Mouse (Mus musculus): Measurements from ENCODE around the gene Samd15. TPM values are rescaled to one million over a fixed set of nuclear protein-coding genes. Genes with fewer than 3 reads are reported as not detected.
"Not testable (repeated sequence)": the region's sequence is repeated elsewhere in the genome, so short reads cannot be mapped to it uniquely, and the experiment has no call there.

Gene Samd15
- polyA plus RNA-seq (2016; fragmentation: Nextera tagmentation; extraction: Ambion mirVana), result 2.1 and 2.3 TPM in 2 replicates

DNA sequence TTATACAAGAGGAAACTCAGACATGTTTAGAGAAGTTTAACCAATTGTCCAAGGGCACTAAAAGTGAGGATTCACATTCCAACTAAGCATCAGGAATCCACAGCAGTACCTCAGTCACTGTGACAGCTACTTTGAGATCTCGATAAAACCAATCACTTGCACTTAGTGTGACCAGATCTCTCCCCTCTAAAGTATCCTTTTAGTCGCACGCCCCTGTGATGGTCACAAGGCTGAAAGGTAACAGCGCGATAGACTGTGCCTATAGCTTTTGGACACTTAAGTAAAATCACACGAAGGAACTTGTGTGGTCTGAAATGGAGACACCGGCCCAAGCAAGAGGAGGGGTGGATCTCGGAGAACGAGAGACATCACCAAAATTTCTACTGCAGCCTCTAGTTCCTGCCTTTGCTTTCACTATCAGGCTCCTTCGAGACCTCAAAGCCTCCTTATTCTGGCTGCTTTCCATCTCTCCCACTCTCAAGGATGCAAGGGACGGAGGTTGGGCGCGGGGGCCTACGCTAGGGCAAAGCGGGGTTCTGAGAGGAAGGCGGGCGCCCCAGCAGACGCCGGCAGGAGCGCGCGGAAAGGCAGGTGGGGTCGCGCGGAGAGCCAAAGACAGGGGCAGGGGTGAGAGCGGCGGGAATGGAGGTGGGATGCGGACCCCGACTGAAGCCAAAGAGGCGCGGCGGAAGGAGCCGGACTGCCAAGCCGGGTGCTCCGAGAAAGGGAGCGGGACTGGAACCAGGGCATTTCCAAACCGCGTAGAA lies at the start of gene Samd15:
TSS of gene Samd15 (plus strand) at position 518 of the 767 bp plus-strand sequence.
- no peaks in the 10 kb centered on the region for H3K27me3 ChIP-seq (ENCODE audit: insufficient read depth, poor library complexity, severe bottlenecking)
- no peak for DNase-seq (ENCODE audit: low spot score)
- peak within 1 kb of the TSS; percentile 91 for H3K27ac ChIP-seq
- WGBS, result under 1% methylated on average over 38 of the region's 38 CpGs
- H3K36me3 ChIP-seq, result no peaks in the 10 kb centered on the region
- H3K4me3 ChIP-seq, result peak within 1 kb of the TSS; percentile 95
- no peaks in the 10 kb centered on the region for H3K9me3 ChIP-seq
- H3K4me1 ChIP-seq, result peaks cover 5% of the 10 kb centered on the region; the same call in 1 of the 2 replicates

DNA sequence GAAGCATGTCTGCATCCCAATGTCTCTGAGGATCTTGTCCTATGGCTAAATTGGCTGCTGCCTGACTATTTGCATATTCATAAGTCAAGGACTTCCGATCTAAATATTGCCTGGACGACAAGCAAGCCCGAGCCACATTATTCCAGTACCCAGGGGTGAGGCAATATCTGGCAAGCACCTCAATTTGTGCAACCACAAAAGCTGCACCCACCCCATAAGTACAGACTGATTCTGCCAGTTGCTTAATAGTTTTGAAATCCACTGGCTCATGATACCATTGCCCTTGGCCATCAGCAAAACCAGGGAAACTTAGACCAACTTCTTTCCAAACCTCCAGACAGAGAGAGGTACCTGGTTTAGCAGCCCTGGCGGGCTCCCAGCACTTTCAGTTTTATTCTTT lies 45.1 kb upstream of the Samd15 start:
- not testable (repeated sequence) for DNase-seq (ENCODE audit: low spot score); H3K9me3 ChIP-seq; H3K4me3 ChIP-seq; H3K27ac ChIP-seq; H3K27me3 ChIP-seq (ENCODE audit: insufficient read depth, poor library complexity, severe bottlenecking)
- peaks cover 13% of the 10 kb centered on the region for H3K4me1 ChIP-seq
- WGBS, result 88% methylated on average over 4 of the region's 4 CpGs
- H3K36me3 ChIP-seq, result peaks cover 16% of the 10 kb centered on the region

DNA sequence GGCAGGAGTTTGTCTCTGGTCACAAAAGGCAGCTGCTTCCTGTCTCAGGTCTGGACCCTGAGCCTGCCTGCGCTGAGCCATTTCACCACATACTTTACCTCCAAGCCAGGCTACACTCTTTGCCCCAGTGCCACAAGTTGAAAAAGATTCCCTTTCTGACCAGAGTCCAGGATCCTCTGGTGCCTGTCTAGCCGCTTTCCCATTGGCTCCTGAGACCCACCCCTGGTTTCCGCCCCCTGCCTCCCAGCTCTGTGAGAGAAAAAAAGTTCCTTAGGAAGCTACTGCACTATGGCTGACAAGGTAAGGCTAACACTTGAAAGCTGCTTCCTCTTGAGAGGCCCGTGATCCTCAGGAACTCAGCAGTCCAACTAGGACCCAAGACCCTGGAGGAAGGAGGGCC lies 42.2 kb upstream of the Samd15 start:
- Histone ChIP-seq H3K4me3 (no peak overlapping the region), H3K4me1 (peaks cover 13% of the 10 kb centered on the region), H3K36me3 (peaks cover 23% of the 10 kb centered on the region), H3K9me3 (no peaks in the 10 kb centered on the region), H3K27me3 (ENCODE audit: insufficient read depth, poor library complexity, severe bottlenecking) (no peaks in the 10 kb centered on the region), H3K27ac (peak overlapping the region; percentile 47; the same call in 1 of the 2 replicates)
- 48% methylated on average over 4 of the region's 4 CpGs for WGBS
- no peak for DNase-seq (ENCODE audit: low spot score)

DNA sequence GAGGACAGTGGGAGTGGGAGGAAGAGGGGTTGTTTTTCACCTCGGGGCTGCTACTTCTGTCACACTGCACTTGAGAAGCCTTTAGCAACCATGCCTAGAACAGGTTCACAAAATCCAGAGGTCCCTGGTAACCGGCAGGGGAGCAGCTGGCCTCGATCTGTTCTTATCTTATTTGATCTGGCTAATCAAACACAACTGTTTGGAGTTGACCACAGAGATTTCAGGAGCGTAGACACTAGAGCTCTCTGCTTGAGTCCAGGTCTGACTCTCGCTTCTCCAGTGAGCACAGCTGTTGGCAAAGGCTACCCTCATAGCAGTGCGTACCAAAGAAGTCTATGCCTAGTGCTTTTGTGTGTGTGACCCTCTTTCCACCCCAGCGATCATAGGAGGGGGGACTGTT lies 41.4 kb upstream of the Samd15 start:
- no peak for DNase-seq (ENCODE audit: low spot score)
- no peaks in the 10 kb centered on the region for H3K9me3 ChIP-seq
- H3K36me3 ChIP-seq, result peaks cover 25% of the 10 kb centered on the region
- no peak overlapping the region for H3K4me3 ChIP-seq
- H3K27ac ChIP-seq, result peak overlapping the region; percentile 47; the same call in 1 of the 2 replicates
- no peaks in the 10 kb centered on the region for H3K27me3 ChIP-seq (ENCODE audit: insufficient read depth, poor library complexity, severe bottlenecking)
- WGBS, result 69% methylated on average over 7 of the region's 7 CpGs
- H3K4me1 ChIP-seq, result peaks cover 13% of the 10 kb centered on the region

DNA sequence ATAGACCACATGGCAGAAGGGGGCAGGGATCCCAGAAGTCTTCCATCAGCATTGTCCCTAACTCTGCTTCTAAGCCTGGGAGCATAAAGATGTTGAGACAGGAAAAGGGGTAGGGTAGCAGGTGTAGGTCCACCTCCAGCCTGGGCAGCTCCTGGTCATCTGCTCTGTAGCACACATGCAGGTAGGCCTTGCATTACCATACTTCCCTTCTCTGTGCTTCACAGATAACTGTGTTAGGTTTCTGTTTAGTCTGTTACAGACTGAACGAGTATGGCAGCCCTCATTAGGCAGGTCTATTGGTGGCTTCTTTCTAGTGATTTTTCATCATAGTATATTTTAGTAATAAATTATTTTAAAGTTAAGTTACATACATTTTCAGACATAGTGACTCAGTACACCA lies 39.2 kb upstream of the Samd15 start:
- Histone ChIP-seq H3K27me3 (ENCODE audit: insufficient read depth, poor library complexity, severe bottlenecking) (no peaks in the 10 kb centered on the region), H3K36me3 (peaks cover 38% of the 10 kb centered on the region), H3K4me3 (no peak overlapping the region), H3K9me3 (no peaks in the 10 kb centered on the region), H3K4me1 (peaks cover 13% of the 10 kb centered on the region), H3K27ac (peak overlapping the region; percentile 47)
- DNase-seq (ENCODE audit: low spot score), result no peak
- WGBS, result 67% methylated on average over 1 of the region's 1 CpGs

DNA sequence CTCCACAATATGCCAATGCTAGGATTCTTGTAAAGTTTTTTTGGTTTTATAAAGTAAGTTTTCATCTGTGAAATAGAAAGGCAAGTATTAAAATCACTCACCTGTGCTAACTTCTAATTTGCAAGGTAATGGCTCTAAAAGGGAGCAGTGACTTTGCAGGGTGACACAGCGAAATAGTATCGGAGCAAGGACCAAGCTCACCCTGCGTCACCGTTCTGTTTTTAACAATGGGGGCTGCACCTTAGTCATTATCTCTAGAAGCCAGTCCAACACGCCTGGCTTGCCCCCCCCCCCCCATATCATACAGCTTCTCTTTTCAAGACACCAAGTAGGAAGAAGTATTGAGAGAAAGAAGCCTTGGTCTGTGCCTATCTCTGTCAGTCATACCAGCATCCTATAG lies 38.7 kb upstream of the Samd15 start:
- no peaks in the 10 kb centered on the region for H3K9me3 ChIP-seq
- WGBS, result 68% methylated on average over 5 of the region's 5 CpGs
- peak; percentile 90 for DNase-seq (ENCODE audit: low spot score)
- no peaks in the 10 kb centered on the region for H3K27me3 ChIP-seq (ENCODE audit: insufficient read depth, poor library complexity, severe bottlenecking)
- no peak overlapping the region for H3K4me3 ChIP-seq
- H3K36me3 ChIP-seq, result peaks cover 33% of the 10 kb centered on the region
- H3K4me1 ChIP-seq, result peaks cover 13% of the 10 kb centered on the region
- peak overlapping the region; percentile 49; the same call in 1 of the 2 replicates for H3K27ac ChIP-seq

DNA sequence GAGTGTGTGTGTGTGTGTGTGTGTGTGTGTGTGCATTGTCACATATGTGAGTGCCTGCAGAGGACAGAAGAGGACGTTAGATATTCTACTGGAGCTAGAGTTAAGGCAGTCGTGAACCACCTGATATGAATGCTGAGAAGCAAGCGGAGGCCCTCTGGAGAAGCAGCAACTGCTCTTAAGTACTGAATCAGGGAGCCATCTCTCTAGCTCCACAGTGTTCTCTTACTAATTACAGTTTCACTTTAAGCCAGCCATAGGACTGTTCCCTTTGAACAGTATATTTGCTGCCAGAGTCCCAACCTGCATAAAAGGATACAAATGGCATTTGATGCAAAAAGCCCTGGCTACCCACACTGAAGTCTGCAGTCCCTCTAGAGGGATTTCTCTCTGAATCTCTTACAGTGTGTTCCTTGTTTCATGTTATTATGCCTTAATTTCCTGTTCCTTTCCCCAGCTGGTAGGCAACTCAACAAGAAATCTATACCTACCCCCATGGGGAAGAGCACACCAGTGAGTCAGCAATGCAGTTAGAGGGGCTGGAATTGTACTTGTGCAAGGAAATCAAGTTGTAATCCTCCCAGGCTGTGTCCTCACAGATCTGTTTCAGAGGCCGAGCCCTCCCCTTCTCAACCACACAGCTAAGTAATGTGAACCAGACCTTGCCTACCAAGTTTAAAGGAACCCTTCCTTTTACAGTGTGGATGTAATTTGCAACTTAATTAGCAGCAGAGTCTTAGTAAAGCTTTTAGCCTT lies 24.2 kb upstream of the Samd15 start:
- Histone ChIP-seq H3K4me1 (no peaks in the 10 kb centered on the region), H3K36me3 (peaks cover 15% of the 10 kb centered on the region; the same call in 1 of the 2 replicates), H3K27me3 (ENCODE audit: insufficient read depth, poor library complexity, severe bottlenecking) (no peaks in the 10 kb centered on the region), H3K27ac (no peak overlapping the region), H3K9me3 (no peaks in the 10 kb centered on the region), H3K4me3 (no peak overlapping the region)
- 66% methylated on average over 4 of the region's 4 CpGs for WGBS
- no peak for DNase-seq (ENCODE audit: low spot score)

DNA sequence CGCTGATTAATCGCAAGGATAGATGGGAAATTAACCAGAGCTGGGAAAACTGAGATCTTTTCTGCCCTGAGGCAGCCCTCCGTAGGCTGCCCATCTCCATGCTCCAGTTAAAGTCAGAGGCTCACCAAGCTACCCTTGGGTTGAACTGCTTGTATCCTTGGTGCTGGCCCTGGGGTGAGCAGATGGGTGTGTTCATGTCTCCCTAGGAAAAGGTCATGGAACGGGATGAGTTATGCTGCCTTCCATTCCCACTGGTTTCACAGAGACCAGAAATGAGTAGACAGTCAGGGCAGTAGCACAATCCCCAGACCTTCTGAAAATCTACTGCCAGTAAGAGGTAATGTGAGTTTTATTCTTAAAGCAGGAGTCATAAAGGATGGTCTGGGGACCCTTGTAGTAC lies 21.9 kb upstream of the Samd15 start:
- Histone ChIP-seq H3K36me3 (peaks cover 4% of the 10 kb centered on the region; the same call in 1 of the 2 replicates), H3K9me3 (no peaks in the 10 kb centered on the region), H3K27ac (no peak overlapping the region), H3K4me3 (no peak overlapping the region), H3K4me1 (no peaks in the 10 kb centered on the region), H3K27me3 (ENCODE audit: insufficient read depth, poor library complexity, severe bottlenecking) (no peaks in the 10 kb centered on the region)
- DNase-seq (ENCODE audit: low spot score), result no peak
- 91% methylated on average over 4 of the region's 4 CpGs for WGBS

DNA sequence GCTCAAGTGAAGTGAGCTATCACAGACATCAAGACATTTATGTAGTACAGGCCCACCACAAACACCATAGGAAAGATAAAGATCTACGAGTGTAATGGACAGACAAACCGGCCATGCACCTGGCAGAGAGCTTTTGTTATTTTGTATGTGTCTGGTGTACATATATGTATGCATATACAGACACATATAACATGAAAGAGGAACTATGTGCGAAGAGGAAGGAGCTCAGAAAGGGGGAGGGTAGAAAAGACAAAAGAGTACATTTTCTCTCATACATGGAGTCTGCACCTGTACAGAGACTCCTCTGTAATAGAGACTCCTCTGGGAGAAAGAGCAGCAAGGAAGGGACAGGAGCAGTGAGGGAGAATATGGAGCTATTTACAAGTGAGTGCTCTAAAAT lies 6.5 kb upstream of the Samd15 start:
- no peaks in the 10 kb centered on the region for H3K9me3 ChIP-seq
- no peaks in the 10 kb centered on the region for H3K36me3 ChIP-seq
- H3K4me3 ChIP-seq, result no peak overlapping the region
- no peaks in the 10 kb centered on the region for H3K27me3 ChIP-seq (ENCODE audit: insufficient read depth, poor library complexity, severe bottlenecking)
- DNase-seq (ENCODE audit: low spot score), result no peak
- 79% methylated on average over 3 of the region's 3 CpGs for WGBS
- H3K4me1 ChIP-seq, result no peaks in the 10 kb centered on the region
- no peak overlapping the region for H3K27ac ChIP-seq

DNA sequence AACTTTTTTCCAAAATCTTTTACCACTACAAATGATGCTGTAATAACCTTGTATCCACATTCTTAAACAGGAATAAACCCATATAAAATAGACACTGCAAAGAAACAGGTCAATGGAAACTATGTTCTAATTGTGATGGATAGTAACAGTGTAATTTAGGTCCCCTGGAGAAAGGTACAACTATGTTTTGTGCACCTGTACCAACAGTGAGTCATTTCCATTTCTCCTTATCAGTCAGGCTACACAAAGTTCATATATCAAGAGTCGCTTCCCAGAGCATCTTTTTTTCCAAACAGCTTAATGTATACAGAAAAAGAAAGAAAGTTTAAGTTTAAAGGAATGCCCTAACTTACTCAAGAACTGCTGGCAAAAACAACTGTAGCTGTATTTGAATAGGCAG lies 4.5 kb upstream of the Samd15 start:
- Histone ChIP-seq H3K27ac (no peak overlapping the region), H3K4me3 (no peak overlapping the region), H3K27me3 (ENCODE audit: insufficient read depth, poor library complexity, severe bottlenecking) (no peaks in the 10 kb centered on the region), H3K9me3 (no peaks in the 10 kb centered on the region), H3K36me3 (no peaks in the 10 kb centered on the region), H3K4me1 (peaks cover 5% of the 10 kb centered on the region; the same call in 1 of the 2 replicates)
- 73% methylated on average over 1 of the region's 1 CpGs for WGBS
- no peak for DNase-seq (ENCODE audit: low spot score)

DNA sequence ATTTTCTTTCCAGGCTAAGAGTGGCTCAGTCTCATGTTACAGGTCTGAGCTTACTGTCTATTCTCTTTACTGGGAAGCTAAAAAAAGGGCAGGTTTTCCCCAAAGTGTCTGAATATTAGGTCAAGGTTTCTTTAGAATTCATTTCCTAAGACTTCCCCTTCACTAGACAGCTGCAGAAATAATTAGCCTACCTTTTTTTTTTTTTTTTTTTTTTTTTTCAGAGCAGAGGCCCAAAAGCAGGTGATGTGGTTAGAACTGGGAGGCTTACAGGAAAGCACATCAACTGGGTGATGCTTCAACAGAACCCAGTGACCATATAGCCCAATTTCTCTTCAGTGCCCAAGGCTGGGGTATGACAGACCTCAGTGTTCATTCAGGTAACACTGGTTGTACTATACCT lies 3.2 kb upstream of the Samd15 start:
- Histone ChIP-seq H3K9me3 (no peaks in the 10 kb centered on the region), H3K4me3 (no peak overlapping the region), H3K27ac (no peak overlapping the region), H3K27me3 (ENCODE audit: insufficient read depth, poor library complexity, severe bottlenecking) (no peaks in the 10 kb centered on the region), H3K4me1 (peaks cover 5% of the 10 kb centered on the region; the same call in 1 of the 2 replicates), H3K36me3 (no peaks in the 10 kb centered on the region)
- DNase-seq (ENCODE audit: low spot score), result no peak

DNA sequence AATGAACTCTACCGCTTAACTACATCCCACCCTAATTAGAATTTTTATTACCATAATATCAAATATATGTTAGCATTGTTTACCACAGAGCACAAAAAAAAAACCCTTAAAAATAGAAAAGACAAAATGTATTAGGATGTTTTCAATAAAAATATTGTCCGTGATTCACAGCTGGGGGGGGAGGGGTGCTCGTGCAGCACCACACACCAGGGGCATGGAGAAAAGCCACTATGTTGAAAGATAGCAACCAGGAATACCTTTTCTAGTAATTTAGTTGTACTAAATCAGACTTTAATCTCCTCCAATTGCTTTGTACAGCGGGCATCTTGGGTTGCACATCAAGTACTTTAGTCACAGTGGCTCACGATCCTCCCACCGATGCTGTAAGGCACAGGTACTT lies 731 bp upstream of the Samd15 start:
- WGBS, result 68% methylated on average over 6 of the region's 6 CpGs
- no peaks in the 10 kb centered on the region for H3K27me3 ChIP-seq (ENCODE audit: insufficient read depth, poor library complexity, severe bottlenecking)
- H3K27ac ChIP-seq, result no peak overlapping the region
- no peak for DNase-seq (ENCODE audit: low spot score)
- H3K4me3 ChIP-seq, result peak overlapping the region; percentile 95
- no peaks in the 10 kb centered on the region for H3K9me3 ChIP-seq
- H3K4me1 ChIP-seq, result peaks cover 5% of the 10 kb centered on the region; the same call in 1 of the 2 replicates
- no peaks in the 10 kb centered on the region for H3K36me3 ChIP-seq

DNA sequence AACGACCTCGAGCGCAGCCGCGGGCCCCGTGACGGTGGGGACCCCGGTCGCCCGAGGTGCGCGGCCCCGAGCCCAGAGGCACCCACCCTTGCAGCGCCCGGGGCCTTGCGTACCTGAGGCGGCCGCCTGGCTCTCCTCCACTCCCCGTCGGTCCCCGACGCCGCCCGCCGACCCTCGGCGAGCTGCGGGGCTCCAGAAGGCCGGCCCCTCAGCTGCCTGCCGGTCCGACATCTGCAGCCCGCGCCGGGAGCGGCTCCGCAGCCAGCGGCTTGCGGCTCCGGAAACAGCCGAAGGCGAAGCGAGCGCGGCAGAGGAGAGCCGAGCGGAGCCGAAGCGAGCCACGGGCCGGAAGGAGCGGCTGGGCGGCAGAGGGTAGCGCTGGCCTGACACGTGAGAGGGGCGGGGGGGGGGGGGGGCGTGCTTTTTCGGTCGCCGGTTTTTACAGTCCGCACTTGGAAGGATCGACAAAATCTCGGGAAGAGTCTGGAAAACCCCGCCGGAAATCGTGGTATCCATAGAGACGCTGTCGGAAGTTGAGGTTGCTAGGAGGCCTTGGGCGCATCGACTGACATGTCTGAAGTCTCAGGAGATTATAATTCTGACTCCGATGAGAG lies 557 bp downstream of the Samd15 start, which contains the start of gene Tmed8:
TSS of gene Tmed8 (minus strand) at position 482 of the 614 bp plus-strand sequence.
- WGBS, result under 1% methylated on average over 69 of the region's 70 CpGs
- Histone ChIP-seq H3K4me3 (peak within 1 kb of the TSS; percentile 95), H3K27me3 (ENCODE audit: insufficient read depth, poor library complexity, severe bottlenecking) (no peaks in the 10 kb centered on the region), H3K36me3 (no peaks in the 10 kb centered on the region), H3K27ac (peak within 1 kb of the TSS; percentile 91), H3K9me3 (no peaks in the 10 kb centered on the region), H3K4me1 (peaks cover 5% of the 10 kb centered on the region; the same call in 1 of the 2 replicates)
- DNase-seq (ENCODE audit: low spot score), result peak; percentile 92
